Mouse (Mus musculus) CH12.LX (cell line): ENCODE data around the gene Pla2g7. TPM values are rescaled to one million over a fixed set of nuclear protein-coding genes. Genes with fewer than 3 reads are reported as not detected.

Experiments used
- DNase-seq: peaks from one replicate; pipeline ENCODE4 v3.0.0-alpha.2; 2013; ENCODE audit errors: extremely low read depth
- H3K27ac ChIP-seq: 2 replicates; pipeline ENCODE4 v1.5.1; 2012; ENCODE audit warnings: low read depth, mild to moderate bottlenecking, control low read depth, moderate library complexity; ENCODE audit not compliant: insufficient read depth
- H3K27me3 ChIP-seq: replicated peaks from 2 replicates; pipeline ENCODE3; 2012; ENCODE audit warnings: inconsistent platforms
- H3K36me3 ChIP-seq, 2 experiments: replicated peaks in 1 of 2; 2 replicates each; pipeline versions ENCODE3 to v1.6.1; 2012; ENCODE audit warnings: inconsistent platforms in 1 of 2, low read length in 1 of 2, mild to moderate bottlenecking in 1 of 2, mixed read lengths in 1 of 2, moderate library complexity in 1 of 2; ENCODE audit not compliant: control insufficient read depth in 1 of 2, insufficient read depth in 1 of 2
- H3K4me1 ChIP-seq, 2 experiments: 2 replicates each; pipeline ENCODE4 v1.6.1; 2012; ENCODE audit warnings: inconsistent platforms in 1 of 2, moderate library complexity in 1 of 2; ENCODE audit not compliant: insufficient read depth in 2 of 2, control insufficient read depth in 1 of 2
- H3K4me2 ChIP-seq: 2 replicates; pipeline ENCODE4 v1.6.1; 2012; ENCODE audit warnings: low read depth, mild to moderate bottlenecking, control low read depth; ENCODE audit not compliant: poor library complexity, insufficient read depth, severe bottlenecking
- H3K4me3 ChIP-seq, 3 experiments: fragments of 150-350 bp in 1 of 3; sonication (generic) in 1 of 3; replicated peaks in 1 of 3; 2 replicates each; pipeline versions ENCODE3 to v1.5.1; 2011 to 2012; ENCODE audit warnings: low read depth in 2 of 3, low read length in 2 of 3, mild to moderate bottlenecking in 2 of 3, moderate library complexity in 2 of 3, control low read depth in 1 of 3, improper control_type of control experiment in 1 of 3, inconsistent platforms in 1 of 3, mixed read lengths in 1 of 3; ENCODE audit not compliant: poor library complexity in 1 of 3
- H3K79me2 ChIP-seq: replicated peaks from 2 replicates; pipeline ENCODE4 v1.6.1; 2012; ENCODE audit warnings: mild to moderate bottlenecking, moderate library complexity; ENCODE audit not compliant: control insufficient read depth, poor library complexity, insufficient read depth, severe bottlenecking; ENCODE audit errors: extremely low read depth
- H3K9ac ChIP-seq: 2 replicates; pipeline ENCODE4 v1.6.1; 2012; ENCODE audit warnings: low read depth, mild to moderate bottlenecking, control low read depth, moderate library complexity; ENCODE audit not compliant: insufficient read depth
- H3K9me3 ChIP-seq: replicated peaks from 2 replicates; pipeline ENCODE3; 2012; ENCODE audit warnings: low read length, inconsistent platforms, mixed read lengths
- CHD2 ChIP-seq: IDR thresholded peaks from 2 replicates; pipeline ENCODE4 v1.6.1; 2011; ENCODE audit warnings: low read length, improper control_type of control experiment
- ETS1 ChIP-seq: conservative IDR thresholded peaks from 2 replicates; pipeline ENCODE4 v1.6.1; 2012; ENCODE audit warnings: low read depth, mild to moderate bottlenecking, inconsistent platforms, low read length, improper control_type of control experiment, moderate library complexity
- HCFC1 ChIP-seq: IDR thresholded peaks from 2 replicates; pipeline ENCODE4 v1.6.1; 2012; ENCODE audit warnings: low read depth, mild to moderate bottlenecking, inconsistent platforms, low read length, improper control_type of control experiment
- IRF4 ChIP-seq: IDR thresholded peaks from 2 replicates; pipeline ENCODE4 v1.6.1; 2014; ENCODE audit warnings: low read depth, mild to moderate bottlenecking, inconsistent platforms, low read length, improper control_type of control experiment
- JUND ChIP-seq: conservative IDR thresholded peaks from 2 replicates; pipeline ENCODE4 v1.6.1; 2011; ENCODE audit warnings: low read depth, low read length, improper control_type of control experiment
- MAFK ChIP-seq: IDR thresholded peaks from 2 replicates; pipeline ENCODE4 v1.6.1; 2011; ENCODE audit warnings: low read length, improper control_type of control experiment; ENCODE audit not compliant: insufficient replicate concordance
- MAX ChIP-seq: IDR thresholded peaks from 2 replicates; pipeline ENCODE4 v1.6.1; 2011; ENCODE audit warnings: low read length, improper control_type of control experiment
- MAZ ChIP-seq: IDR thresholded peaks from 2 replicates; pipeline ENCODE4 v1.6.1; 2012; ENCODE audit warnings: low read depth, mild to moderate bottlenecking, inconsistent platforms, low read length, improper control_type of control experiment, moderate library complexity
- MXI1 ChIP-seq: IDR thresholded peaks from 2 replicates; pipeline ENCODE4 v1.6.1; 2011; ENCODE audit warnings: mild to moderate bottlenecking, low read depth, low read length, improper control_type of control experiment
- NRF1 ChIP-seq: IDR thresholded peaks from 2 replicates; pipeline ENCODE4 v1.6.1; 2014; ENCODE audit warnings: low read depth, mild to moderate bottlenecking, inconsistent platforms, low read length, improper control_type of control experiment, moderate library complexity
- POLR2A ChIP-seq: IDR thresholded peaks from 2 replicates; pipeline ENCODE4 v1.6.1; 2011; ENCODE audit warnings: low read depth, mild to moderate bottlenecking, improper control_type of control experiment, low read length
- POLR2AphosphoS2 ChIP-seq: IDR thresholded peaks from 2 replicates; pipeline ENCODE4 v1.6.1; 2011; ENCODE audit warnings: low read depth, low read length, improper control_type of control experiment
- RCOR1 ChIP-seq: conservative IDR thresholded peaks from 2 replicates; pipeline ENCODE4 v1.6.1; 2012; ENCODE audit warnings: low read depth, mild to moderate bottlenecking, inconsistent platforms, low read length, improper control_type of control experiment
- SIN3A ChIP-seq: IDR thresholded peaks from 2 replicates; pipeline ENCODE4 v1.6.1; 2012; ENCODE audit warnings: low read length, improper control_type of control experiment, inconsistent platforms
- TBP ChIP-seq: conservative IDR thresholded peaks from 2 replicates; pipeline ENCODE4 v1.6.1; 2011; ENCODE audit warnings: low read depth, low read length, improper control_type of control experiment
- UBTF ChIP-seq: IDR thresholded peaks from 2 replicates; pipeline ENCODE4 v1.6.1; 2012; ENCODE audit warnings: low read depth, mild to moderate bottlenecking, inconsistent platforms, low read length, improper control_type of control experiment, moderate library complexity
- USF1 ChIP-seq: IDR thresholded peaks from 2 replicates; pipeline ENCODE4 v1.6.1; 2014; ENCODE audit warnings: low read depth, mild to moderate bottlenecking, inconsistent platforms, low read length, improper control_type of control experiment
- USF2 ChIP-seq: conservative IDR thresholded peaks from 2 replicates; pipeline ENCODE4 v1.6.1; 2011; ENCODE audit warnings: low read depth, low read length, improper control_type of control experiment
- ZC3H11A ChIP-seq: IDR thresholded peaks from 2 replicates; pipeline ENCODE4 v1.6.1; 2012; ENCODE audit warnings: low read depth, mild to moderate bottlenecking, inconsistent platforms, low read length, improper control_type of control experiment
- ZMIZ1 ChIP-seq: IDR thresholded peaks from 2 replicates; pipeline ENCODE4 v1.6.1; 2012; ENCODE audit warnings: low read depth, mild to moderate bottlenecking, inconsistent platforms, low read length, improper control_type of control experiment
- ZNF384 ChIP-seq: IDR thresholded peaks from 2 replicates; pipeline ENCODE4 v1.6.1; 2012; ENCODE audit warnings: low read depth, low read length, improper control_type of control experiment, inconsistent platforms
- dilution Hi-C: fragments of 300-500 bp; cut with MboI; formaldehyde crosslinking; loops from 2 replicates; pipeline ENCODE4 v1.14.3; 2020; ENCODE audit warnings: low sequenced_read_pairs; ENCODE audit not compliant: extremely low pct_unique_long_range_greater_than_20kb, extremely low pct_ligation_motif_present
- in situ Hi-C: fragments of 300-500 bp; cut with MboI; formaldehyde crosslinking; loops from 3 replicates; pipeline ENCODE4 v1.14.3; 2019; ENCODE audit warnings: low sequenced_read_pairs, low pct_ligation_motif_present, low pct_unique_long_range_greater_than_20kb, mixed read lengths
- polyA plus RNA-seq: library from polyadenylated mRNA; unstranded; fragments of >175 nt; gene quantifications from 2 replicates; pipeline ENCODE4 v1.2.1, GENCODE M21; 2012; ENCODE audit warnings: low read depth; ENCODE audit not compliant: insufficient read length
- total RNA-seq, 2 experiments: library from RNA; depleted of rRNA; stranded (reverse); fragments of 300-350 nt in 1 of 2; fragments of >200 nt in 1 of 2; gene quantifications; 2 replicates each; pipeline ENCODE4 v1.2.3; 2012 to 2014

Pla2g7 gene
- total and polyA plus RNA-seq, 3 experiments, result 0.27 TPM; not detected in 2

DNA sequence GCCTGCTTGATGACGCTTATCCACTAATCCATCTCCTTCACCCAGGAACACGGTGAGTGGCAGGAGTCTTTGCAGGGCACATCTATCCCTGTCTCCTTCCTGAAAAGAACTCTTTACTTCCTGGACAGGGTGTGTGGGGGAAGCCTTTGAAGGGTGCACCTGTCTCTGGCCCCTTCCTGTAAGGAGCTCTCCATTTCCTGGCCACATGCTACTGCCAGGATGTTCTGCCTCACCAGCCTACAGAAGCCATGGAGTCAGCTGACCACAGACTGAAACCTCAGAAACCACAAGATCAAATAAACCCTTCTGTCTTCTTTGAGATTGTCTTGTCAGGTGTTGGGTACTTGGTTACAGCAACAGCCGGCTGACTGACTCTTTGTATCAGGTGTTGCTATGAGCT is 77.2 kb downstream of the Pla2g7 start:
- H3K27ac ChIP-seq, result no peak overlapping the region
- no peaks in the 10 kb centered on the region for H3K79me2 ChIP-seq
- H3K9ac ChIP-seq, result no peak overlapping the region
- peaks cover 38% of the 10 kb centered on the region for H3K9me3 ChIP-seq
- no peaks in the 10 kb centered on the region for H3K36me3 ChIP-seq
- H3K27me3 ChIP-seq, result no peaks in the 10 kb centered on the region
- no peak overlapping the region for H3K4me2 ChIP-seq
- DNase-seq, result peak; percentile 6
- no peak for TF ChIP-seq ZC3H11A
- TF ChIP-seq HCFC1, result no peak
- no peak for TF ChIP-seq MAFK
- no peak for TF ChIP-seq UBTF
- TF ChIP-seq POLR2A, result no peak
- no peak for TF ChIP-seq POLR2AphosphoS2
- TF ChIP-seq RCOR1, result no peak
- no peak for TF ChIP-seq CHD2
- TF ChIP-seq TBP, result no peak
- TF ChIP-seq USF1, result no peak
- no peak for TF ChIP-seq NRF1
- TF ChIP-seq JUND, result no peak
- no peak for TF ChIP-seq MXI1
- TF ChIP-seq MAZ, result no peak
- TF ChIP-seq IRF4, result no peak
- TF ChIP-seq USF2, result no peak
- TF ChIP-seq ZMIZ1, result no peak
- TF ChIP-seq MAX, result no peak
- TF ChIP-seq ZNF384, result no peak
- dilution Hi-C loops (no loop called here), in situ Hi-C loops (no loop called here)
- no peaks in the 10 kb centered on the region for H3K4me1 ChIP-seq
- no peak overlapping the region for H3K4me3 ChIP-seq

GRCm38 (mm10) chr17:43646925-43647324 is 79.0 kb downstream of the Pla2g7 start:
- Histone ChIP-seq H3K36me3 (no peaks in the 10 kb centered on the region), H3K4me2 (no peak overlapping the region)
- DNase-seq, result no peak
- TF ChIP-seq ETS1, result no peak
- no peak for TF ChIP-seq SIN3A
- TF ChIP-seq NRF1, result no peak
- no peak for TF ChIP-seq ZMIZ1
- TF ChIP-seq UBTF, result no peak
- TF ChIP-seq HCFC1, result no peak
- no peak for TF ChIP-seq POLR2AphosphoS2
- TF ChIP-seq, all 38 proteins: peak for 0
- Histone ChIP-seq H3K9me3 (peaks cover 45% of the 10 kb centered on the region), H3K27ac (no peak overlapping the region), H3K4me1 (no peaks in the 10 kb centered on the region), H3K9ac (no peak overlapping the region), H3K27me3 (no peaks in the 10 kb centered on the region), H3K4me3 (no peak overlapping the region), H3K79me2 (no peaks in the 10 kb centered on the region)
- in situ Hi-C loops (no loop called here), dilution Hi-C loops (no loop called here)
